In genomic region chr12:87260562-87260961, GRCm38 (mm10) we compare ENCODE assay signal across 36 mouse cellular contexts. TPM values are rescaled to one million over a fixed set of nuclear protein-coding genes. Genes with fewer than 3 reads are reported as not detected.
"Had no signal": no experiment of that assay in that cellular context is flagged by ENCODE, and none has a peak within 500 bp of the region (broad histone marks: within the 10 kb centered on the region; RNA-seq: fewer than 3 reads in every experiment).

No protein-coding gene starts in this region.

- H3K27me3 ChIP-seq: heart, embryonic 12.5 days; heart, embryonic 13.5 days; heart, embryonic 15.5 days; hindbrain, embryonic 12.5 days; hindbrain, embryonic 13.5 days; hindbrain, embryonic 15.5 days; intestine, embryonic 15.5 days; kidney, embryonic 15.5 days had no signal

- H3K9me3 ChIP-seq: heart, embryonic 12.5 days; heart, embryonic 13.5 days; heart, embryonic 15.5 days; hindbrain, embryonic 10.5 days; hindbrain, embryonic 12.5 days; hindbrain, embryonic 13.5 days; hindbrain, embryonic 15.5 days; intestine, embryonic 15.5 days; kidney, embryonic 15.5 days had no signal

- H3K9ac ChIP-seq: heart, embryonic 12.5 days; heart, embryonic 13.5 days; heart, embryonic 15.5 days; hindbrain, embryonic 12.5 days; hindbrain, embryonic 13.5 days; hindbrain, embryonic 14.5 days; hindbrain, embryonic 15.5 days; intestine, embryonic 15.5 days; kidney, embryonic 15.5 days had no signal

- H3K27ac ChIP-seq: heart, embryonic 13.5 days; heart, embryonic 15.5 days; hindbrain, embryonic 10.5 days; hindbrain, embryonic 12.5 days; hindbrain, embryonic 13.5 days; hindbrain, embryonic 14.5 days; hindbrain, embryonic 15.5 days; hindbrain, postnatal 0 days; intestine, embryonic 15.5 days; kidney, embryonic 15.5 days; kidney, postnatal 0 days; layer of hippocampus, adult 2 months; left cerebral cortex, adult 2 months had no signal

- DNase-seq: heart, postnatal 10 days; heart, postnatal 14 days; heart, postnatal 36 days; heart, postnatal 4 days; kidney, adult 11 months; kidney, adult 18-20 months; kidney, adult 2 months; kidney, adult 8-10 months; kidney, adult 9 months; kidney, postnatal 10 days; kidney, postnatal 14 days; kidney, postnatal 25 days; kidney, postnatal 36 days; kidney, postnatal 4 days; layer of hippocampus, adult 9-11 months; layer of hippocampus, postnatal 36 days had no signal

- H3K4me1 ChIP-seq: intestine, embryonic 15.5 days had no signal

- H3K4me3 ChIP-seq: heart, embryonic 12.5 days; heart, embryonic 13.5 days; heart, embryonic 15.5 days; hindbrain, embryonic 10.5 days; hindbrain, embryonic 12.5 days; hindbrain, embryonic 13.5 days; hindbrain, embryonic 15.5 days; intestine, embryonic 15.5 days; kidney, embryonic 15.5 days; layer of hippocampus, adult 2 months; left cerebral cortex, adult 2 months had no signal

- ATAC-seq: hindbrain, embryonic 16.5 days; hindbrain, postnatal 0 days; inflammation-experienced regulatory T-cells, adult 6 months; intestine, embryonic 15.5 days; intestine, embryonic 16.5 days; intestine, postnatal 0 days had no signal

- H3K4me2 ChIP-seq: heart, embryonic 11.5 days; heart, embryonic 12.5 days; heart, embryonic 13.5 days; heart, embryonic 15.5 days; hindbrain, embryonic 12.5 days; hindbrain, embryonic 13.5 days; hindbrain, embryonic 14.5 days; hindbrain, embryonic 15.5 days; intestine, embryonic 15.5 days; kidney, embryonic 15.5 days had no signal

RNA-seq across cellular contexts. Expression of gene Noxred1, which starts 22.0 kb away (rescaled TPM):
- polyA plus RNA-seq: kidney, postnatal 0 days had no signal

RNA-seq across cellular contexts. Expression of gene Ism2, which starts 38.9 kb away (rescaled TPM):
- total RNA-seq: heart, postnatal 25 days; heart, postnatal 36 days had no signal
- polyA plus RNA-seq: inflammation-experienced regulatory T-cells, adult 6 months had no signal
